Mouse (Mus musculus) ES-E14 (cell line): ENCODE results near the gene Narf.

Experiments
- HCFC1 ChIP-seq: IDR thresholded peaks from 2 replicates; pipeline ENCODE4 v1.6.1; 2012; ENCODE audit warnings: low read length, inconsistent platforms, borderline replicate concordance; ENCODE audit not compliant: insufficient read depth
- MAFK ChIP-seq: IDR thresholded peaks from 2 replicates; pipeline ENCODE4 v1.6.1; 2014; ENCODE audit warnings: mild to moderate bottlenecking, low read depth, low read length, inconsistent platforms; ENCODE audit not compliant: insufficient read depth
- ZNF384 ChIP-seq: IDR thresholded peaks from 2 replicates; pipeline ENCODE4 v1.6.1; 2012; ENCODE audit warnings: low read depth, low read length, inconsistent platforms

- TF ChIP-seq HCFC1, result no peak
- TF ChIP-seq MAFK, result no peak
- no peak for TF ChIP-seq ZNF384
Measured at GRCm38 (mm10) chr11:121232706-121233105, 4.3 kb upstream of the Narf start.
